Mouse (Mus musculus): ENCODE results near the gene Oaz3.

GRCm38 (mm10) chr3:94477981-94478422, 34.3 kb upstream of the Oaz3 start, which contains the start of gene Celf3:
- no peak for TF ChIP-seq CTCF (IDR thresholded peaks at IDR 0.05; ENCODE audit: low read depth)
- no peak for TF ChIP-seq EP300 (optimal IDR thresholded peaks at IDR 0.05)

Measured in stomach, postnatal 0 days (tissue).